Mouse (Mus musculus) heart, embryonic 13.5 days (tissue): ENCODE measurements around the gene Usp29. TPM values are rescaled to one million over a fixed set of nuclear protein-coding genes. Genes with fewer than 3 reads are reported as not detected.

Source experiments
- ATAC-seq: fragments of 200-750 bp; cut with Nextera tagmentation; 2 replicates; pipeline ENCODE4 v1.8.0; 2017; ENCODE audit warnings: moderate TSS enrichment; ENCODE audit not compliant: insufficient number of reproducible peaks, low FRiP score, low TSS enrichment; ENCODE audit errors: extremely low read depth
- H3K27ac ChIP-seq: fragments of 300-500 bp; sonication (generic); replicated peaks from 2 replicates; pipeline ENCODE4 v1.5.1; 2015; ENCODE audit warnings: moderate library complexity, mild to moderate bottlenecking, inconsistent platforms
- H3K27me3 ChIP-seq: fragments of 300-500 bp; sonication (generic); replicated peaks from 2 replicates; pipeline ENCODE4 v1.6.1; 2015; ENCODE audit warnings: mild to moderate bottlenecking, inconsistent platforms
- H3K36me3 ChIP-seq: fragments of 300-500 bp; sonication (generic); 2 replicates; pipeline ENCODE4 v1.6.1; 2015; ENCODE audit warnings: mild to moderate bottlenecking, inconsistent platforms
- H3K4me1 ChIP-seq: fragments of 300-500 bp; sonication (generic); 2 replicates; pipeline ENCODE4 v1.6.1; 2015; ENCODE audit warnings: inconsistent platforms
- H3K4me2 ChIP-seq: fragments of 300-500 bp; sonication (generic); 2 replicates; pipeline ENCODE4 v1.6.1; 2015; ENCODE audit warnings: inconsistent platforms, mild to moderate bottlenecking, moderate library complexity
- H3K4me3 ChIP-seq: fragments of 300-500 bp; sonication (generic); 2 replicates; pipeline ENCODE4 v1.5.1; 2015; ENCODE audit warnings: moderate library complexity, mild to moderate bottlenecking, inconsistent platforms
- H3K9ac ChIP-seq: fragments of 300-500 bp; sonication (generic); 2 replicates; pipeline ENCODE4 v1.6.1; 2015; ENCODE audit warnings: inconsistent platforms, mild to moderate bottlenecking, moderate library complexity
- H3K9me3 ChIP-seq: fragments of 300-500 bp; sonication (generic); 2 replicates; pipeline ENCODE4 v1.6.1; 2016; ENCODE audit warnings: inconsistent platforms
- WGBS: fragments of 180-500 bp; shearing (Covaris S2); methylation state at CpG from one replicate; pipeline ENCODE4 v1.1.7; 2015; ENCODE audit warnings: mixed read lengths; 5-methylcytosine and 5-hydroxymethylcytosine counted together
- polyA plus RNA-seq: library from polyadenylated mRNA; unstranded; fragments of >200 nt; fragmentation: Nextera tagmentation; extraction: Ambion mirVana; gene quantifications from 2 replicates; pipeline ENCODE4 v1.2.1, GENCODE M21; 2015

The Usp29 gene
- polyA plus RNA-seq, 1 experiment from 2014 or later = 7.4 TPM

DNA sequence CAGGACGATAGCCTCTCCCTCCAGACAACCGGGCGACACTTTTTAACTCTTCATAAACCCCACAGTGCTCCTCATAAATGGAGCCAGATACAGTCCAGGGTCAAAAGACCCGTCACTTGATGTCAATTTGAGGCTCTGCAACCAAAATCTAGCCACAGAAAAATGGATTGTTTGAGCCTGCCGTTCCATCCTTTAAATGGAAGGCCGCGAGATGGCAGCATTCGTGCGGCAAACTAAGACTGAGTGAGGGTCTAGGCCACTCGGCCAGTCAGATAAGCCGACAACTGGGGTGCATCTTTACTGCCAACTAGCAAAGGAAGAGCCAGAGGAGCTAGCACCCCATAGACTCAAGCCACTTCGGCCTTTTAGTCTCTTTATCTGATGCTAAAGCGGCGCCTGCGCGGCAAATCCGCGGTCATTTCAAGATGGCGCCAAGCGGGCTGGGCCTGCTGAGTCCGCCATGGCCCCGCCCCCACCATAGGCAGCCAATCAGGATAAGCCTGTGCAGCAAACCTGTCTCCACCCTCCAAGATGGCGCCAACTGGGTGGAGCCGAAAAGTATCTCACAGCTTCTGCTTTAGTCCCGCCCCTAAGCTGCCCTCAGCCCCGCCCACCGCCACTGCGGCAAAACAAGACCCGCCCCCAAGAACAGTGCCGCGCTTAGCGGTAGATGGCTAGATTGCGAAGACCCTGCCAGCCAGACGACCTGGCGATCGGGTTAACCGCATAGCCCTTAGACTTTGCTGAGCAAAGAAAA is 1.1 kb upstream of the Usp29 start:
- WGBS = 40% methylated on average over 37 of the region's 37 CpGs
- peak overlapping the region; percentile 76 for H3K4me3 ChIP-seq
- 0 out of 2 replicates have a peak, but pooled peaks cover 8% of the 10 kb centered on the region for H3K4me1 ChIP-seq
- H3K36me3 ChIP-seq = peaks cover 23% of the 10 kb centered on the region
- H3K4me2 ChIP-seq = peak overlapping the region; percentile 68
- peaks cover 26% of the 10 kb centered on the region for H3K9me3 ChIP-seq
- H3K27ac ChIP-seq = peak overlapping the region; percentile 94
- H3K9ac ChIP-seq = peak overlapping the region; percentile 88
- peak; percentile 66 for ATAC-seq
- no peaks in the 10 kb centered on the region for H3K27me3 ChIP-seq

DNA sequence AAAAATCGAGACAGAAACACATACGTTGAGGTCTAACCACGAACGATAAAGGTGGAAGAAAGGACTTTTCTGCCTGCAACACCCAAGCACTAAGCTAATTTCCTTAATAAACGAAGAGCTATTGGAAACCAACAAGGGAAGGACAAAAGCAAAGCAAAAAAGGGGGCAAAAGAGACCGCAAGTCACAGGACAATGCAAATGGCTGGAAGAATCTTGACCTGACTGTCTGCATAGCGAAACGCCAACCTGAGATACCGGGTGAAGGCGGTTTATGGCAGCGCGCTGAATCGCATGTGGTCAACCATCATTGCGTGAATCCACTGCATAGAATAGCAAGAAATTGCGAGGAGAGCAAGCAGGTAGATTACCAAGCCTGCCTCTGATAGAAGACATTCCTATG is 423 bp downstream of the Usp29 start:
- ATAC-seq = no peak
- Histone ChIP-seq H3K9ac (peak overlapping the region; percentile 81), H3K4me2 (peak overlapping the region; percentile 68), H3K27me3 (no peaks in the 10 kb centered on the region), H3K9me3 (peaks cover 26% of the 10 kb centered on the region), H3K36me3 (peaks cover 7% of the 10 kb centered on the region), H3K4me3 (peak overlapping the region; percentile 76), H3K4me1 (0 out of 2 replicates have a peak, but pooled peaks cover 8% of the 10 kb centered on the region), H3K27ac (peak overlapping the region; percentile 73)
- WGBS = 50% methylated on average over 15 of the region's 15 CpGs

DNA sequence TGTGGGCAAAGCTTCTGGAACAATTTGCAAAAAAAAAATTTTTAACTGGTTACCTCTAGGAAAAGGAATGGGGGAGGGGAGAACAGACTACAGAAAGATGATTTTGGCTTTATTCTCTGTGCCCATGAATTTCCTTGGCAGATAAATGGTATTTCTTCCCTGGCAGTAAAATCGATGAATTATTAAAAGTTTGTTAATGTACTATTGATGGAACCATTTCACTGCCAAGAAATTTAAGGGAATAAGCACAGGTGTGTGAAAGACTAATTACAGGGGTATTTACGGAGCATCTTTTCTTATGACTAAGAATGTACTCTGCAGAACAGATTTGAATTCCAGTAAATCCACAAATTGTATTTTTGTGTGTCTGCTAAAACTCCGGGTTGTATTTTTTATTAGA is 995 bp downstream of the Usp29 start:
- H3K9ac ChIP-seq = peak overlapping the region; percentile 81
- H3K9me3 ChIP-seq = peaks cover 26% of the 10 kb centered on the region
- H3K4me1 ChIP-seq = 0 out of 2 replicates have a peak, but pooled peaks cover 9% of the 10 kb centered on the region
- peak overlapping the region; percentile 68 for H3K4me2 ChIP-seq
- peaks cover 1% of the 10 kb centered on the region; the same call in 1 of the 2 replicates for H3K36me3 ChIP-seq
- no peaks in the 10 kb centered on the region for H3K27me3 ChIP-seq
- no peak overlapping the region for H3K27ac ChIP-seq
- ATAC-seq = no peak
- 43% methylated on average over 3 of the region's 3 CpGs for WGBS
- peak overlapping the region; percentile 76 for H3K4me3 ChIP-seq

DNA sequence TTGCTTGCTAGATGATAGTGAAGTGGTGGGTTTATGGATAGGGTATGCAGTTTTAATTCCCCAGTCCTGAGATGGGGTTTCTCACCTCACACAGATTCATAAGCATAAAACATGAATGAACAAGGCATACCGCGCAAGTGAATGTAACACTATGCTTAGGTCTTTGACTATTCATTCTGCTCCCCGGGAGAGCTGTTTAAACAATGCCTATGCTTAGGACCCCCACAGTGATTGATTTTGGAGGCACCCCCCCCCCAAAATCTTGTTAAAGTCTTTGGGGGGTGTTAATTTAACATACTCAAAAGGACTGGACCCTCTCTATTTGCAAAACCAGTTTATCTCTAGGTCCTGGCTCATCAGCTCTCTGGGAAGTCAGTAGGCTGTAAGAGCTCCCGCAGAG is 1.6 kb downstream of the Usp29 start:
- peaks cover 26% of the 10 kb centered on the region for H3K9me3 ChIP-seq
- no peak for ATAC-seq
- H3K4me2 ChIP-seq = peak overlapping the region; percentile 68
- peak overlapping the region; percentile 81 for H3K9ac ChIP-seq
- H3K27me3 ChIP-seq = no peaks in the 10 kb centered on the region
- H3K36me3 ChIP-seq = no peaks in the 10 kb centered on the region
- H3K27ac ChIP-seq = peak overlapping the region; percentile 46
- H3K4me1 ChIP-seq = 0 out of 2 replicates have a peak, but pooled peaks cover 10% of the 10 kb centered on the region
- 31% methylated on average over 4 of the region's 4 CpGs for WGBS
- H3K4me3 ChIP-seq = peak overlapping the region; percentile 76

DNA sequence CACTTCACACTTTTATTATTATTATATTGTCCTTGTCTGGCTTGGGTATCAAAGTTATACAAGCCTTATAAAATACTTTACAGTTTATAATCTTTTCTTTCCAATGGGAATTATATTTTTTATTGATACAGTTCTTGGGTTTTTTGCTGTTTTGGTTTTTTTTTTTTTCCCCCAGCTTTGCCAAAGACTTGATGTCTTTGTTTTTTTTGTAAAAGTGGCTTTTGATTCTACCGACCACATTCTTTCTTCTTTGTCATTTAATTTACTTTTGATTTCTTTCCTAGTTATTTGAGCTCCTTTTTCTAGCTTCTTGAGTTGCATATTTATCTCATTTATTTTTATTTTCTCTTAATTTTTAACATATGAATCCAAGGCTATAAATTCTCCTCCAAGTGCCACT is 5.7 kb downstream of the Usp29 start:
- Histone ChIP-seq H3K4me3 (no peak overlapping the region), H3K27me3 (no peaks in the 10 kb centered on the region), H3K9ac (no peak overlapping the region), H3K4me1 (0 out of 2 replicates have a peak, but pooled peaks cover 7% of the 10 kb centered on the region), H3K9me3 (no peaks in the 10 kb centered on the region; the same call in 1 of the 2 replicates), H3K27ac (no peak overlapping the region), H3K36me3 (no peaks in the 10 kb centered on the region), H3K4me2 (no peak overlapping the region)
- ATAC-seq = no peak
- WGBS = 69% methylated on average over 1 of the region's 1 CpGs

DNA sequence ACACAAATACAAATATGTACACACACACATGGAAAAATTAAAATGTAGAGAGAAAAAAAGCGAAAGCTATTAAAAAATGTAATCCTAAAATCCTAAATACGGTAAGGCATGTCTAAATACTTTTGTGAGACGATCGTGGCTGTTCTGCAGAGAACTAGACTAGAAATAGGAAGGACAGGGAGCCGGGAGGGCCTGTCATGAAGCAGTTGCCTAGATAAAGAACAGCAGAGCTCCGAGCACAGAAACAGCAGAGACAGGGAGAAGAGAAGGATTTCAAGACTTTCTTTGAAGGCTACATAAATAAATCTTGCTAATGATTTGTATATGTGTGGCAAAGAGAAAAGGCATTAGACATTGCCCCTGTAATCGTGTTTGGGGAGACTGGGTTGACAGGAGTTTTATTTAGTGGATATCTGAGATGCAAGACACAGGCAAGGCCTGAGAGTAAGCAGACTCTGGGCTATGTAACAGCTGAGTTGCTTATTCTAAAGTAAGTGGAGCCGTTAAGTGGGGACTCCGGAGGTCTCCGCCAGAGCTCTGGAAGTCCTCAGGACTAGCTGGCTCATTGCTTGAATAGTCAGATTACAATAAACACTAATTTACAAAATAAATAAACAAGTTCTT is 14.0 kb downstream of the Usp29 start:
- H3K4me1 ChIP-seq = peaks cover 20% of the 10 kb centered on the region
- H3K36me3 ChIP-seq = no peaks in the 10 kb centered on the region
- no peak overlapping the region for H3K4me3 ChIP-seq
- H3K9ac ChIP-seq = no peak overlapping the region
- H3K27me3 ChIP-seq = no peaks in the 10 kb centered on the region
- ATAC-seq = no peak
- no peaks in the 10 kb centered on the region for H3K9me3 ChIP-seq
- 21% methylated on average over 10 of the region's 10 CpGs for WGBS
- H3K27ac ChIP-seq = peak overlapping the region; percentile 75
- 0 out of 2 replicates have a peak overlapping the region, but pooled peaks have one; percentile 4 for H3K4me2 ChIP-seq

DNA sequence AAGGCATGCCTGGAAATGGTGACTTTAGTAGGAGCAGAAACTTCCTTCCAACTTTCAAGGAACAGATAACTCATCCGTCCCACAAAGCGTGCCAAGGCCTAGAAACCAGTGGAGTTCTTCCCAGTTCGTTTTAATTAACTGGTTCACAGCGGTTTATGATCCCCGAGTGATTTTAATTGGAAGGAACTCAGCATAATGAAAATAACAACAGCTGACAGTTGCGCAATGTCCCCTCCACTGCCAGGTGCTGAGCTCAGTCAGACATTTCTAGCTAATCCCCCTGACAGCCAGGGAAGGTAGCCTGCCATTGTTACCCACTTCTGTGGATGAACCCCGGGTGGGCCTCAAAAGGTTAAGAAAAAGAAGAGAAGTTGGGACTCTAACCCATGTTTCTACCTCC is 18.8 kb downstream of the Usp29 start:
- WGBS = 71% methylated on average over 7 of the region's 7 CpGs
- Histone ChIP-seq H3K9me3 (no peaks in the 10 kb centered on the region), H3K36me3 (no peaks in the 10 kb centered on the region), H3K27ac (no peak overlapping the region), H3K27me3 (no peaks in the 10 kb centered on the region), H3K4me3 (no peak overlapping the region), H3K4me2 (no peak overlapping the region), H3K9ac (no peak overlapping the region), H3K4me1 (peaks cover 16% of the 10 kb centered on the region)
- no peak for ATAC-seq

DNA sequence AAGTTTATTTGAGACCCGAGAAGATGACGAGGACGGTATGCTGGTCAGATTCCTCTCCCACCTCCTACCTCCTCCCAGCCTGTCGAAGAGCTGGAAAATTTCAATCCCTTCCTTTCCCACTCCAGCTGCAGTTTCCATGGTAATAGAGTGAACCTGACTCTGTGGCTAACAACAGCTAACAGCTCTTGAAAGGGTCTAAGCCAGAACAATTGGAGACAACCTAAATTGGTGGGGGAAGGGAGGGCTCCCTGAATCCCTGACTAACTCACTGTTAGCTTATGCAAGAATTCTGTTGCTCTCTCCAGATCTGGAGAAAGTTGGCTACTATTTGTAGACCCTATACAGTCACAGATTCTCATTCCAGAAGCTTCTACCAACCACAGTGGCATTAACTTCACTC is 23.1 kb downstream of the Usp29 start:
- no peaks in the 10 kb centered on the region for H3K36me3 ChIP-seq
- H3K9ac ChIP-seq = no peak overlapping the region
- H3K9me3 ChIP-seq = no peaks in the 10 kb centered on the region
- no peak for ATAC-seq
- no peaks in the 10 kb centered on the region for H3K27me3 ChIP-seq
- no peak overlapping the region for H3K4me3 ChIP-seq
- WGBS = 34% methylated on average over 4 of the region's 4 CpGs
- H3K4me1 ChIP-seq = peaks cover 11% of the 10 kb centered on the region; the same call in 1 of the 2 replicates
- H3K4me2 ChIP-seq = no peak overlapping the region
- no peak overlapping the region for H3K27ac ChIP-seq

DNA sequence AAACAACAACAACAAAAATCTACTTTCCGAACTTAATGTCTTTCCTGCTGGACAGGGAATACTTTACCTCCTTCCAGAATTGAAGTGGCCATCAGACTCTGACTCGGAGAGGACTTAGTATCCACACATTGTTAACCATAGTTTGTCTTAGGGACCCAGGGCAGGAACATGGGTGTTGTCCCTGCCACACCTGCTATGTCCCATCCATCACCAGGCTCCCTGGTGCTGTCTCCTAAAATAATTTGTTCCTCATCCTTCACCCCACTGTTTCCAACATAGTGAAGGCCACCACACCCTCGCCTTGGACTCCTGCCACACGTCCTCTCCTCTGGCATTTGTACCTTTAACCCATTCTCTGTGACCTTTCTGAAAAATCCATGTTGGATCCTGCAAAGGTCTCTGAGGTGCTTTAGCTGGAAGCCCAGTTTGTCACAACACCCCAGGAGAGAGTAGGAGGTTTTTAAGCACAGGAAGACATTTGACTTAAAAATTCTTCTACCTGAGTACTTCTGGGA is 26.5 kb downstream of the Usp29 start:
- Histone ChIP-seq H3K4me2 (no peak overlapping the region), H3K4me1 (peaks cover 5% of the 10 kb centered on the region; the same call in 1 of the 2 replicates), H3K27me3 (no peaks in the 10 kb centered on the region), H3K27ac (no peak overlapping the region), H3K4me3 (no peak overlapping the region), H3K9me3 (no peaks in the 10 kb centered on the region), H3K36me3 (no peaks in the 10 kb centered on the region), H3K9ac (no peak overlapping the region)
- WGBS = 67% methylated on average over 4 of the region's 4 CpGs
- ATAC-seq = no peak

DNA sequence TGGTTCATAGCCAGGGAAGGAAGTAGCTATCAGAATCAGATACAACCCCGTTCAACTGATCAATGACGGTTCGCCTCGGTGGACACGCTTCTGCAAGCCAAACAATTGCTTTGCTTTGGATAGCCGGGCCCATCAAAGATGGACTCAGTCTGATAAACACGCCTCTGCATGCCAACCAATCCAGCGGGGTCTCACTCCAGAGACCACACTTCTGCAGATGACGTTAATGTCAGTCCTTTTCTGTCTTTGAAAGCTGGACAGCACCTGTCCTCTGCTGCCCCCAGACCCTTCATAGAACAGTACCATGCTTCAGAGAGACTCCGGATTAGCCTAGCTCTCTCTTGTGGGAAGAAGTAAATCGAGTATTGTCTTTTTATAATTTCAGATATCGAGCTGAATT is 29.3 kb downstream of the Usp29 start:
- no peak for ATAC-seq
- 68% methylated on average over 12 of the region's 12 CpGs for WGBS

DNA sequence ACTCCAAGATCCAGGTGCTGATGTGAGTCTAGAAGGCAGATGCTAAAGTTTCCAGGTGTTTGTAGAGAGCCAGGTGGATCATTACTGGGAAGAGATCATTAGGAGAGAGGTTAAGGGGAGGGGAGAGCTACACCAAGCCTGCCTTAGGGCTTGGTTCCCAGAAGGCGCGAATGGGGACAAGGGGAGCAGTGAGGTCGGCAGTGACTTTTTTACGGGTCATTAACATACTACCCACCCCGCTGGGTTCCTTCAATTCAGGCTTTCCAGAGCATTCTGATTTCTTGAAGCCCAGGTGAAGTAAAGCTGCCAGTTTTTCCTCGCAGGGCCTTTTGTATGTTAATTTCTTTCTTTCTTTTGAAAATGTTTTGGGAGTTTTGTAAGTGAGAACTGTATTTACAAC is 29.8 kb downstream of the Usp29 start:
- H3K4me1 ChIP-seq = peaks cover under 1% of the 10 kb centered on the region
- WGBS = 60% methylated on average over 6 of the region's 6 CpGs
- ATAC-seq = no peak
- H3K27me3 ChIP-seq = no peaks in the 10 kb centered on the region
- no peak overlapping the region for H3K27ac ChIP-seq
- H3K4me2 ChIP-seq = no peak overlapping the region
- no peaks in the 10 kb centered on the region for H3K36me3 ChIP-seq
- H3K4me3 ChIP-seq = no peak overlapping the region
- H3K9me3 ChIP-seq = no peaks in the 10 kb centered on the region
- H3K9ac ChIP-seq = no peak overlapping the region

More for the DNA sequence above, 29.3 kb downstream of the Usp29 start:
- Histone ChIP-seq H3K9me3 (no peaks in the 10 kb centered on the region), H3K9ac (no peak overlapping the region), H3K36me3 (no peaks in the 10 kb centered on the region), H3K4me3 (no peak overlapping the region), H3K27me3 (no peaks in the 10 kb centered on the region), H3K27ac (no peak overlapping the region), H3K4me2 (no peak overlapping the region), H3K4me1 (no peaks in the 10 kb centered on the region)
